Mouse (Mus musculus): ENCODE results near the gene Ecm1. TPM values are rescaled to one million over a fixed set of nuclear protein-coding genes. Genes with fewer than 3 reads are reported as not detected.

Gene Ecm1
- total and polyA plus RNA-seq, 2 experiments from 2014 or later = 22.9 to 55.8 TPM

- H3K4me3 ChIP-seq (ENCODE audit: low read depth, low read length) = no peak overlapping the region
- no peak overlapping the region for H3K9ac ChIP-seq (replicated peaks; ENCODE audit: low read depth, low read length)
- H3K9me3 ChIP-seq (replicated peaks; ENCODE audit: control insufficient read depth, low read length) = no peaks in the 10 kb centered on the region
- WGBS = 70% methylated on average over 4 of the region's 4 CpGs
- ATAC-seq (ENCODE audit: insufficient read depth, low read depth) (no peak), DNase-seq (ENCODE audit: low spot score) (no peak)
- H3K36me3 ChIP-seq (replicated peaks; ENCODE audit: control insufficient read depth, insufficient read depth, low read length) = peaks cover 5% of the 10 kb centered on the region
- TF ChIP-seq EP300 (IDR thresholded peaks at IDR 0.05; ENCODE audit: low read depth) (no peak), CTCF (IDR thresholded peaks at IDR 0.05; ENCODE audit: low read depth) (no peak)
- H3K4me1 ChIP-seq (ENCODE audit: control insufficient read depth, insufficient read depth) = peaks cover 38% of the 10 kb centered on the region
- no peaks in the 10 kb centered on the region for H3K27me3 ChIP-seq (ENCODE audit: control insufficient read depth, insufficient read depth, low read length)
- H3K27ac ChIP-seq (ENCODE audit: low read depth) = peak overlapping the region; percentile 21; the same call in 1 of the 2 replicates
- H3K4me2 ChIP-seq (ENCODE audit: low read depth, low read length) = no peak overlapping the region
Measured at GRCm38 (mm10) chr3:95685301-95685700, 54.1 kb downstream of the Ecm1 start.

DNA sequence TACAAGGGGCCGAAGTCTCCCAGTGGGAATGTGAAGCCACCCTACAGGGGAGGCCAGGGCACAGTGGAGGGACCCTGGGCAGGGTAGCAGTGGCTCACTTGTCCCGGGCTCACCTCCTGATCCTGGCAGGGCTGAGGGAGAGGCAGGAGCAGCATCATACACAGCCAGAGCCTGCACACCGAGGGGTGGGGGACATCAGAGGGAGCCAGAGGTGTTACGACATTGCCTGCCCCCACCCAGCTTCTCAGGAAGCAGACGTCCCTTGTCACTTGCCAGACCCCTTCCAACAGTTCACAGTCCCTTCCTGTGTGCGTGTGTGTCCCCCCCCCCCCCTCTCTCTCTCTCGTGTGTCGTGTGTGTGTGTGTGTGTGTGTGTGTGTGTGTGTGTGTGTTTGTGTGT, 54.5 kb downstream of the Ecm1 start:
- no peak overlapping the region for H3K4me3 ChIP-seq (ENCODE audit: low read depth, low read length)
- H3K4me2 ChIP-seq (ENCODE audit: low read depth, low read length) = no peak overlapping the region
- WGBS = 45% methylated on average over 5 of the region's 8 CpGs
- H3K4me1 ChIP-seq (ENCODE audit: control insufficient read depth, insufficient read depth) = peaks cover 34% of the 10 kb centered on the region
- H3K27me3 ChIP-seq (ENCODE audit: control insufficient read depth, insufficient read depth, low read length) = no peaks in the 10 kb centered on the region
- no peak overlapping the region for H3K27ac ChIP-seq (ENCODE audit: low read depth)
- DNase-seq (ENCODE audit: low spot score) (no peak), ATAC-seq (ENCODE audit: insufficient read depth, low read depth) (peak; percentile 5; the same call in 1 of the 2 replicates)
- TF ChIP-seq EP300 (IDR thresholded peaks at IDR 0.05; ENCODE audit: low read depth) (no peak), CTCF (IDR thresholded peaks at IDR 0.05; ENCODE audit: low read depth) (no peak)
- H3K36me3 ChIP-seq (replicated peaks; ENCODE audit: control insufficient read depth, insufficient read depth, low read length) = peaks cover 5% of the 10 kb centered on the region
- no peaks in the 10 kb centered on the region for H3K9me3 ChIP-seq (replicated peaks; ENCODE audit: control insufficient read depth, low read length)
- H3K9ac ChIP-seq (replicated peaks; ENCODE audit: low read depth, low read length) = no peak overlapping the region

Small RNA genes lying within 50 kb of the gene (microRNA-seq; reads per million reads assigned to microRNA genes)
- gene Mir7014 = not detected

Other genes starting within 250 kb of the Ecm1 start
- gene Ctsk, start 240.3 kb downstream of the Ecm1 start, total RNA-seq (2014; rRNA removed; ENCODE audit: low replicate concordance) = 5.4 and 11.6 TPM in 2 replicates
- gene Ctsk, start 240.3 kb downstream of the Ecm1 start, polyA plus RNA-seq (2015; fragmentation: Nextera tagmentation; extraction: Ambion mirVana) = 18.9 and 19.7 TPM in 2 replicates
- 6.4 and 9.9 TPM in 2 replicates for gene Ctss, start 212.8 kb downstream of the Ecm1 start, total RNA-seq (2014; rRNA removed; ENCODE audit: low replicate concordance)
- gene Ctss, start 212.8 kb downstream of the Ecm1 start, polyA plus RNA-seq (2015; fragmentation: Nextera tagmentation; extraction: Ambion mirVana) = 17.0 and 17.5 TPM in 2 replicates
- not detected in 2 replicates for gene Hormad1, start 179.9 kb downstream of the Ecm1 start, total RNA-seq (2014; rRNA removed; ENCODE audit: low replicate concordance)
- not detected in 2 replicates for gene Hormad1, start 179.9 kb downstream of the Ecm1 start, polyA plus RNA-seq (2015; fragmentation: Nextera tagmentation; extraction: Ambion mirVana)
- gene Golph3l, start 150.6 kb downstream of the Ecm1 start, total RNA-seq (2014; rRNA removed; ENCODE audit: low replicate concordance) = 11.2 and 15.2 TPM in 2 replicates
- 18.0 and 21.0 TPM in 2 replicates for gene Golph3l, start 150.6 kb downstream of the Ecm1 start, polyA plus RNA-seq (2015; fragmentation: Nextera tagmentation; extraction: Ambion mirVana)
- gene Ensa, start 114.6 kb downstream of the Ecm1 start, total RNA-seq (2014; rRNA removed; ENCODE audit: low replicate concordance) = 43.3 and 49.6 TPM in 2 replicates
- 38.5 and 40.6 TPM in 2 replicates for gene Ensa, start 114.6 kb downstream of the Ecm1 start, polyA plus RNA-seq (2015; fragmentation: Nextera tagmentation; extraction: Ambion mirVana)
- 213 and 278 TPM in 2 replicates for gene Mcl1, start 80.8 kb downstream of the Ecm1 start, total RNA-seq (2014; rRNA removed; ENCODE audit: low replicate concordance)
- 50.1 and 51.9 TPM in 2 replicates for gene Mcl1, start 80.8 kb downstream of the Ecm1 start, polyA plus RNA-seq (2015; fragmentation: Nextera tagmentation; extraction: Ambion mirVana)
- 20.2 and 23.8 TPM in 2 replicates for gene Adamtsl4, start 51.7 kb downstream of the Ecm1 start, total RNA-seq (2014; rRNA removed; ENCODE audit: low replicate concordance)
- gene Adamtsl4, start 51.7 kb downstream of the Ecm1 start, polyA plus RNA-seq (2015; fragmentation: Nextera tagmentation; extraction: Ambion mirVana) = 7.5 and 11.2 TPM in 2 replicates
- gene Tars2, start 20.6 kb upstream of the Ecm1 start, total RNA-seq (2014; rRNA removed; ENCODE audit: low replicate concordance) = 43.5 and 47.1 TPM in 2 replicates
- 30.0 and 30.3 TPM in 2 replicates for gene Tars2, start 20.6 kb upstream of the Ecm1 start, polyA plus RNA-seq (2015; fragmentation: Nextera tagmentation; extraction: Ambion mirVana)
- gene Rprd2, start 79.3 kb upstream of the Ecm1 start, total RNA-seq (2014; rRNA removed; ENCODE audit: low replicate concordance) = 25.6 and 28.8 TPM in 2 replicates
- 15.8 and 20.8 TPM in 2 replicates for gene Rprd2, start 79.3 kb upstream of the Ecm1 start, polyA plus RNA-seq (2015; fragmentation: Nextera tagmentation; extraction: Ambion mirVana)
- gene Prpf3, start 116.3 kb upstream of the Ecm1 start, total RNA-seq (2014; rRNA removed; ENCODE audit: low replicate concordance) = 2.2 and 6.0 TPM in 2 replicates
- gene Prpf3, start 116.3 kb upstream of the Ecm1 start, polyA plus RNA-seq (2015; fragmentation: Nextera tagmentation; extraction: Ambion mirVana) = 15.8 and 16.3 TPM in 2 replicates
- gene Mrps21, start 131.9 kb upstream of the Ecm1 start, total RNA-seq (2014; rRNA removed; ENCODE audit: low replicate concordance) = 142 and 222 TPM in 2 replicates
- 521 and 561 TPM in 2 replicates for gene Mrps21, start 131.9 kb upstream of the Ecm1 start, polyA plus RNA-seq (2015; fragmentation: Nextera tagmentation; extraction: Ambion mirVana)
- 2.3 and 7.3 TPM in 2 replicates for gene Ciart, start 142.7 kb upstream of the Ecm1 start, total RNA-seq (2014; rRNA removed; ENCODE audit: low replicate concordance)
- gene Ciart, start 142.7 kb upstream of the Ecm1 start, polyA plus RNA-seq (2015; fragmentation: Nextera tagmentation; extraction: Ambion mirVana) = 1.8 and 1.9 TPM in 2 replicates
- gene BC028528, start 152.4 kb upstream of the Ecm1 start, total RNA-seq (2014; rRNA removed; ENCODE audit: low replicate concordance) = 5.3 and 41.9 TPM in 2 replicates
- 38.0 and 39.2 TPM in 2 replicates for gene BC028528, start 152.4 kb upstream of the Ecm1 start, polyA plus RNA-seq (2015; fragmentation: Nextera tagmentation; extraction: Ambion mirVana)
- gene Aph1a, start 154.4 kb upstream of the Ecm1 start, total RNA-seq (2014; rRNA removed; ENCODE audit: low replicate concordance) = 121 and 138 TPM in 2 replicates
- 42.7 and 50.8 TPM in 2 replicates for gene Aph1a, start 154.4 kb upstream of the Ecm1 start, polyA plus RNA-seq (2015; fragmentation: Nextera tagmentation; extraction: Ambion mirVana)
- 126 and 131 TPM in 2 replicates for gene Car14, start 165.1 kb upstream of the Ecm1 start, total RNA-seq (2014; rRNA removed; ENCODE audit: low replicate concordance)
- gene Car14, start 165.1 kb upstream of the Ecm1 start, polyA plus RNA-seq (2015; fragmentation: Nextera tagmentation; extraction: Ambion mirVana) = 137 and 144 TPM in 2 replicates
- gene Anp32e, start 189.7 kb upstream of the Ecm1 start, total RNA-seq (2014; rRNA removed; ENCODE audit: low replicate concordance) = 25.9 and 33.5 TPM in 2 replicates
- gene Anp32e, start 189.7 kb upstream of the Ecm1 start, polyA plus RNA-seq (2015; fragmentation: Nextera tagmentation; extraction: Ambion mirVana) = 105 and 118 TPM in 2 replicates

Data from heart, postnatal 0 days (tissue).